Mouse (Mus musculus) testis, adult 2 months (tissue): ENCODE measurements around the gene B3galnt1. TPM values are rescaled to one million over a fixed set of nuclear protein-coding genes. Genes with fewer than 3 reads are reported as not detected.

Source experiments
- H3K27ac ChIP-seq: fragments of 200-500 bp; 2 replicates; pipeline ENCODE4 v1.5.1; 2012; ENCODE audit warnings: low read depth, low read length; ENCODE audit not compliant: control insufficient read depth, insufficient read depth
- H3K27me3 ChIP-seq: fragments of 200-500 bp; 2 replicates; pipeline ENCODE4 v1.6.1; 2012; ENCODE audit warnings: mild to moderate bottlenecking, low read length, moderate library complexity; ENCODE audit not compliant: control insufficient read depth, insufficient read depth
- H3K36me3 ChIP-seq: fragments of 200-500 bp; 2 replicates; pipeline ENCODE4 v1.6.1; 2012; ENCODE audit warnings: mild to moderate bottlenecking, low read length; ENCODE audit not compliant: control insufficient read depth, insufficient read depth
- H3K4me1 ChIP-seq: fragments of 200-500 bp; 2 replicates; pipeline ENCODE4 v1.6.1; 2012; ENCODE audit warnings: low read length; ENCODE audit not compliant: control insufficient read depth, insufficient read depth
- H3K4me3 ChIP-seq: fragments of 200-500 bp; 2 replicates; pipeline ENCODE4 v1.5.1; 2012; ENCODE audit warnings: low read depth, mild to moderate bottlenecking, low read length, moderate library complexity, mixed read lengths; ENCODE audit not compliant: control insufficient read depth
- CTCF ChIP-seq: fragments of 200-500 bp; IDR thresholded peaks from 2 replicates; pipeline ENCODE4 v1.5.1; 2012; ENCODE audit warnings: low read depth, mild to moderate bottlenecking, inconsistent platforms, low read length, moderate library complexity; ENCODE audit not compliant: control insufficient read depth, insufficient read depth, insufficient replicate concordance
- POLR2A ChIP-seq: fragments of 200-500 bp; IDR thresholded peaks from 2 replicates; pipeline ENCODE4 v1.6.1; 2012; ENCODE audit warnings: low read depth, mild to moderate bottlenecking, inconsistent platforms, low read length, moderate library complexity; ENCODE audit not compliant: control insufficient read depth
- polyA plus RNA-seq: library from polyadenylated mRNA; depleted of rRNA; stranded (reverse); fragments of >200 nt; gene quantifications from 2 replicates; pipeline ENCODE4 v1.2.3, GENCODE M21; 2012

Gene B3galnt1
- polyA plus RNA-seq, 1 experiment = 10.9 TPM

GRCm38 (mm10) chr3:69548704-69549455 is 49.9 kb downstream of the B3galnt1 start:
- H3K27ac ChIP-seq = no peak overlapping the region
- no peaks in the 10 kb centered on the region for H3K36me3 ChIP-seq
- no peak overlapping the region for H3K4me3 ChIP-seq
- no peaks in the 10 kb centered on the region for H3K4me1 ChIP-seq
- TF ChIP-seq CTCF (no peak), POLR2A (no peak)
- H3K27me3 ChIP-seq = no peaks in the 10 kb centered on the region

DNA sequence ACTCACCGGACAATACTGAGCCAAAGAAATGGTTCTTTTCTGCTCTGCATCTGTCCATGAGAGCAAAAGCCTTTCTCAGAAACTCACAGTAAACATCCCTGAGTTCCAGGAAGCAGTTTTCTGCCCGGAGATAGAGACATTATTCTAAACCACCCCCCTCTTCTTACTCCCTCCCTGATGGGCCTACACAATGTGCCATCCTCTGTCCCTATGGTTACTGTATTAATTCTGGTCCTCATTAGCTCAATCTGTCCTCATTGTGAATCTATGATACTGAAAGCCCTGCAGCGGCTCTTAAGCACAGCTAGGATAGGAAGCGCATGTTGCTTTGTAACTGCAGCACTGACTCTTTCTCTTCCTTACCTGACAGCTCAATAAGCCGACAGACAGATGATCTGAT is 53.7 kb downstream of the B3galnt1 start:
- Histone ChIP-seq H3K27ac (no peak overlapping the region), H3K4me1 (no peaks in the 10 kb centered on the region), H3K4me3 (no peak overlapping the region), H3K36me3 (no peaks in the 10 kb centered on the region), H3K27me3 (no peaks in the 10 kb centered on the region)
- TF ChIP-seq CTCF = no peak

GRCm38 (mm10) chr3:69543730-69544129 is 55.0 kb downstream of the B3galnt1 start:
- Histone ChIP-seq H3K4me3 (no peak overlapping the region), H3K27ac (no peak overlapping the region), H3K36me3 (no peaks in the 10 kb centered on the region), H3K4me1 (no peaks in the 10 kb centered on the region), H3K27me3 (no peaks in the 10 kb centered on the region)
- TF ChIP-seq POLR2A (no peak), CTCF (no peak)

DNA sequence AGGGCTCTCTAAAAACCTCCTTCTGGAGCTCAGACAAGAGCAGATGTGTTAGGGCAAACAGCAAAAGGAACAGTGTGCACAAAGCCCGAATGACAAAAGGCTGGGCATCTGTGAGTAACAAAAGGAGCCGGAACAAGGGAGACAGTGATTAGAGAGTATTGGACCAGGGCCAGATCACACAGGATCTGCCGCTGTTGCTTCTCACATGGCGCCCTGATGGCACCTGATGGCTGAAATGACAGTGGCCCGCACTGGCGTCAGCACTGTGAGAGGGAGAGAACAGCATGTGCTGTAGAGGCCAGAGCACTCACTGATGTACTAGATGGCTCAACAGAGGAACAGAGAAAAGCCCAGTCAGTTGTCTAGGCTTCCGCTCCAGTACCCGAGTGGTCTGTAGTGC is 55.8 kb downstream of the B3galnt1 start:
- Histone ChIP-seq H3K4me1 (no peaks in the 10 kb centered on the region), H3K4me3 (no peak overlapping the region), H3K27ac (no peak overlapping the region), H3K27me3 (no peaks in the 10 kb centered on the region), H3K36me3 (no peaks in the 10 kb centered on the region)
- TF ChIP-seq CTCF (no peak), POLR2A (no peak)

DNA sequence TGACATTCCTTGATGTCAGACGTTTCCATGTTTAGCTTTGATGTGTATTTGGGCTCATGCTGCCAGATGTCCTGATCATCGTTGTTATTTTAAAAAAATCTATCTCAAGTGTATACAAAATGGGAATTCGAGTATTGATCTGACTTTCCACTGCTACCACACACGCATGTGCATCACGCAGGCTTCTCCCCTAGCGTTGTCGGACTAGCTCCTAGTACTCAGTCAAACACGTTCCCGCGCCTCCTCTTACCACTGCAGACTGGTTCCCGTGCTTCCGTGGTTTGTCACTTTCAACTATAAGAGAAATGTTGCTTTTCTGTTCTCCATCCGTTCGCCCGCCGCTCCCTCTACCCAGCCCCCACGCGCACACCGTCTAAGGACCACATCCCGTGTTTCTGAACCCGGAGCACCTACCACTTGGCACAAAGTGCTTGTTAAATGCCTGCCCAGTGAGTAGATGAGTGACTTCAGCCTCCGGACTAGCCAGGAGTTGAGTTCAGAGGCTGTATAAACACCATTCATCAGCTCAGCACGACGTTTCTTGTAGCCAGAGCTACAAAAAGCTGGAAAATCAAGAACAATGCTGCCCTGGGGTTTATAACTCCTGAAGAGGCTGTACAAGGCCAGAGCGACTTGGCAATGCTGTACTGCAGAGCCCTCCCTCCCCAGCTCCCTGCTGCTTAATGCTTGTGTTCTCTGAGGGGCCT is 62.7 kb downstream of the B3galnt1 start:
- H3K27me3 ChIP-seq = no peaks in the 10 kb centered on the region
- H3K27ac ChIP-seq = no peak overlapping the region
- H3K4me1 ChIP-seq = no peaks in the 10 kb centered on the region
- no peaks in the 10 kb centered on the region for H3K36me3 ChIP-seq
- no peak for TF ChIP-seq CTCF
- no peak for TF ChIP-seq POLR2A
- H3K4me3 ChIP-seq = no peak overlapping the region

DNA sequence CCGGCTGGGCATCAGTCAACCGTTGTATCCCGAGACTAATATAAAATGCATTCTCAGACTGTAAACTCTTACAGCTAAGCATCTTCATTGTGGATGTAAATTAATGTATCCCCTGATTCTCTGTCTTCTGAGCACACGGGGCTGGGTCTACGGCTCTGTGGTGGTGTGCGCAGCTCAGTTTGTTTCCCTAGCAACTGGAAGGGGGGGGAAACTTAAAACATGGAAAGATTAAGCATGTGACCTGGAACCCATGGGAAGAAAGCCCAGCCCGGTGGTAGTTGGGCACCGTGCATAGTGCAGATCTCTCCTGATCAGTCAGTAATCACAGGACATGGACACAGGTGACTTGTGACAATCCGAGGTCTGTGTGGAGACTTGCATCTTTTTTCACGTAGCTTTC is 63.3 kb downstream of the B3galnt1 start:
- Histone ChIP-seq H3K36me3 (no peaks in the 10 kb centered on the region), H3K27me3 (no peaks in the 10 kb centered on the region), H3K4me1 (no peaks in the 10 kb centered on the region), H3K4me3 (no peak overlapping the region), H3K27ac (no peak overlapping the region)
- TF ChIP-seq CTCF (no peak), POLR2A (no peak)

DNA sequence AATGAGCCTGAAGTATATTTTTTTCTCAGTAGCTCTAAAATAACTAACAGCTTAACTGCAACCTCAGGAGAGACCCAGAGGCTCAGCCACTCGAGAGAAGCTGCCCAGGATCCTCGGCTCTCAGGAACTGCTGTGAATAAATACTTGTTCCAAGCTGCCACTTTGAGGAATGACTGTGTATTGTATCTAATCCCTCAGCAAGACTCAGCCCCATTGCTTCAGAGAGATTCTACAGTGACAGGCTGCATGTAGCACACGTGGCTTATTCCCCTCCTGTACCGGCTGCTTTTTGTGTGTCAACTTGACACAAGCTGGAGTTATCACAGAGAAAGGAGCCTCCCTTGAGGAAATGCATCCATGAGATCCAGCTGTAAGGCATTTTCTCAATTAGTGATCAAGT is 66.1 kb downstream of the B3galnt1 start:
- Histone ChIP-seq H3K27ac (no peak overlapping the region), H3K36me3 (no peaks in the 10 kb centered on the region), H3K27me3 (no peaks in the 10 kb centered on the region), H3K4me3 (no peak overlapping the region), H3K4me1 (no peaks in the 10 kb centered on the region)
- no peak for TF ChIP-seq POLR2A

DNA sequence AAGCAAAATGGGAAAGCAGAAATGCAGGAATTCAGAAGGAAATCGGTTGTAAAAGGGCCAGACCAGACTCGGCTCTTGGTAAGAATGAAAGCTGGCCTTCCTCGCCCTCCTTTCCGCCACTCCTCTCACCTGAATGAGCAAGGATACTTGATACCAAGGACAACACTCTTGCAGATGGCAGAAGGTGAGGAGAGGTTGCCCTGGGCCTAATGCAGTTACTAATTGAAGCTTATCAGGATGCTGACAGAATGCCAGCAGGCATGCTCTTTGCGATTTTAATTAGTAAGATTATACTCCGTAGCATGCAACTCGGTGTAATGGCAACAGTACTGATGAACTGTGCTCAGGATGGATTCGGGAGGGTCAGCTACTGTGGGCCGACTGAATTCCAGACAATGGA is 67.2 kb downstream of the B3galnt1 start:
- no peak overlapping the region for H3K27ac ChIP-seq
- no peak overlapping the region for H3K4me3 ChIP-seq
- no peaks in the 10 kb centered on the region for H3K4me1 ChIP-seq
- TF ChIP-seq CTCF (no peak), POLR2A (no peak)
- H3K27me3 ChIP-seq = no peaks in the 10 kb centered on the region
- no peaks in the 10 kb centered on the region for H3K36me3 ChIP-seq
